Mouse (Mus musculus) limb, embryonic 15.5 days (tissue): ENCODE measurements around the gene Elf4. TPM values are rescaled to one million over a fixed set of nuclear protein-coding genes. Genes with fewer than 3 reads are reported as not detected.

ENCODE experiments used
- ATAC-seq: fragments of 200-750 bp; cut with Nextera tagmentation; 2 replicates; pipeline ENCODE4 v1.8.0; 2017; ENCODE audit warnings: low read depth, moderate TSS enrichment; ENCODE audit not compliant: insufficient number of reproducible peaks, low FRiP score, low TSS enrichment
- H3K27ac ChIP-seq: fragments of 300-500 bp; sonication (generic); 2 replicates; pipeline ENCODE4 v1.5.1; 2015; ENCODE audit warnings: moderate library complexity, mild to moderate bottlenecking, inconsistent platforms
- H3K27me3 ChIP-seq: fragments of 300-500 bp; sonication (generic); 2 replicates; pipeline ENCODE4 v1.6.1; 2015; ENCODE audit warnings: inconsistent platforms
- H3K36me3 ChIP-seq: fragments of 300-500 bp; sonication (generic); 2 replicates; pipeline ENCODE4 v1.6.1; 2015; ENCODE audit warnings: inconsistent platforms
- H3K4me1 ChIP-seq: fragments of 300-500 bp; sonication (generic); 2 replicates; pipeline ENCODE4 v1.6.1; 2015; ENCODE audit warnings: inconsistent platforms
- H3K4me2 ChIP-seq: fragments of 300-500 bp; sonication (generic); 2 replicates; pipeline ENCODE4 v1.6.1; 2015; ENCODE audit warnings: mild to moderate bottlenecking, inconsistent platforms
- H3K4me3 ChIP-seq: fragments of 300-500 bp; sonication (generic); 2 replicates; pipeline ENCODE4 v1.5.1; 2015; ENCODE audit warnings: mild to moderate bottlenecking, inconsistent platforms
- H3K9ac ChIP-seq: fragments of 300-500 bp; sonication (generic); 2 replicates; pipeline ENCODE4 v1.6.1; 2015; ENCODE audit warnings: inconsistent platforms
- H3K9me3 ChIP-seq: fragments of 300-500 bp; sonication (generic); 2 replicates; pipeline ENCODE4 v1.6.1; 2016; ENCODE audit warnings: inconsistent platforms
- WGBS: fragments of 180-500 bp; shearing (Covaris S2); methylation state at CpG from one replicate; pipeline ENCODE4 v1.1.7; 2015; 5-methylcytosine and 5-hydroxymethylcytosine counted together
- polyA plus RNA-seq: library from polyadenylated mRNA; unstranded; fragments of >200 nt; fragmentation: Nextera tagmentation; extraction: Ambion mirVana; gene quantifications from 2 replicates; pipeline ENCODE4 v1.2.1, GENCODE M21; 2015

Elf4 gene
- polyA plus RNA-seq, 1 experiment from 2014 or later: 8.7 TPM

DNA sequence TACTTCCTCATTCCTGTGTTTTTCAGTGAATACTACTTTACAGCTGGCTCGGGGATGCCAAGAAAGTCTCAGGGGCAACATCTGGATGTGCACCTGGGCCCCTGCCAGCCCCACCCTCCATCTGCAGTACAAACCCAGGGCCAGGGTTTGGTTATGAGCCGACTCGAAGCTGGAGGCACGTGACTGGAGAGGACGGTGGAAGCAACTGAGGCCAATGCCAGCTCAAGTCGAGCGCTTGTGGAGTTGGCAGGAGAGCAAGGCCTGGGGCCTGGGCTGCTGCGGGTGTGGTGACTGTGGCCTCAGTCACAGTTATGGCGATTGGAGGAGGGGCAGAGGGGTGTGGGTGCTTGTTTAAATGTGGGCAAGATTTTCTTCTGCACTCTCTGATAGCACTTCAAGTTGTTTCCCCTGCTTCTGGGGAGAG lies 27.4 kb downstream of the Elf4 start:
- Histone ChIP-seq H3K4me2 (no peak overlapping the region), H3K9me3 (no peaks in the 10 kb centered on the region), H3K27ac (no peak overlapping the region), H3K36me3 (no peaks in the 10 kb centered on the region), H3K4me3 (no peak overlapping the region), H3K4me1 (peaks cover 13% of the 10 kb centered on the region), H3K9ac (no peak overlapping the region), H3K27me3 (no peaks in the 10 kb centered on the region)
- WGBS: 44% methylated on average over 9 of the region's 9 CpGs
- ATAC-seq: no peak; the same call in 1 of the 2 replicates

DNA sequence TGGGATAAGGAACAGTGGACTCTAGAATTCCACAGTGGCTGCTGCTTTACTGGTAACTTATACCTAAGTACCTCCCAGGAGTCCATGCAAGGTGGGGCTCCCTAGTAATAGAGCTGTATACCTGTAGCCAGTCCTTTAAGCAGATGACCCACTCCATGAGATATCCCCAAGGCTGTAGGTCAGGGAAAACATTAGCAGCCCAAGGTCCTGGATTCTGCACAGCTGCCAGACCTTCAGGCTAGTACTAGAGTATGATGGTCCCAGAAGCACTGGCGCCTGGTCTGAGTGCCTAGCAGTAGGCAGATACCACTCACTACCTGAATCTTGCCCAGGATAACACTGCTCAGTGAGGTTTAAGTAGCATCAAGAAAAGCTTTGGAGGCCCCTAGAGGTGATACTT lies 28.7 kb downstream of the Elf4 start:
- ATAC-seq: no peak
- Histone ChIP-seq H3K27me3 (no peaks in the 10 kb centered on the region), H3K4me3 (no peak overlapping the region), H3K27ac (no peak overlapping the region), H3K4me1 (peaks cover 12% of the 10 kb centered on the region), H3K9ac (no peak overlapping the region), H3K36me3 (no peaks in the 10 kb centered on the region), H3K9me3 (no peaks in the 10 kb centered on the region), H3K4me2 (no peak overlapping the region)
- WGBS: 94% methylated on average over 1 of the region's 1 CpGs

DNA sequence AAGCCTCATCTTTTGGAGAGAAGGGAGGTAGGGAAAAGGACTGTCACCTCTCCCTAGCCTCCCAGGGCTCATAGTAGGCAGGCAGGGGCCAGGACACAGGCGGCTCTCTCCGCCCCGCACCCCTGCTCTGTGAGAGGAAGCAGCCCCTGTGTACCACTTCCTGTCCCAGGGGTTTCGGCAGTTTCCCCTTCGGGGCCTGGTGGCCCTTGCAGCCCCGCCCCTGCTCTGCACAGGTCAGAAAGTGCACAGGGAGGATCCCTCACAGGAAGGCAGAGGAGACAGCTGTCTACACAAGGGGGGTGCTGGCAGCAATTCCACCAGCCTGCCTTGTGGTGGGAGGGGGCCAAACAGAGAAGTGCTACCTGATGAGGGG lies 29.4 kb downstream of the Elf4 start:
- Histone ChIP-seq H3K27me3 (no peaks in the 10 kb centered on the region), H3K9ac (no peak overlapping the region), H3K9me3 (no peaks in the 10 kb centered on the region), H3K36me3 (no peaks in the 10 kb centered on the region), H3K27ac (no peak overlapping the region), H3K4me3 (no peak overlapping the region), H3K4me1 (peaks cover 7% of the 10 kb centered on the region), H3K4me2 (no peak overlapping the region)
- no peak for ATAC-seq
- 40% methylated on average over 6 of the region's 6 CpGs for whole genome bisulfite sequencing

DNA sequence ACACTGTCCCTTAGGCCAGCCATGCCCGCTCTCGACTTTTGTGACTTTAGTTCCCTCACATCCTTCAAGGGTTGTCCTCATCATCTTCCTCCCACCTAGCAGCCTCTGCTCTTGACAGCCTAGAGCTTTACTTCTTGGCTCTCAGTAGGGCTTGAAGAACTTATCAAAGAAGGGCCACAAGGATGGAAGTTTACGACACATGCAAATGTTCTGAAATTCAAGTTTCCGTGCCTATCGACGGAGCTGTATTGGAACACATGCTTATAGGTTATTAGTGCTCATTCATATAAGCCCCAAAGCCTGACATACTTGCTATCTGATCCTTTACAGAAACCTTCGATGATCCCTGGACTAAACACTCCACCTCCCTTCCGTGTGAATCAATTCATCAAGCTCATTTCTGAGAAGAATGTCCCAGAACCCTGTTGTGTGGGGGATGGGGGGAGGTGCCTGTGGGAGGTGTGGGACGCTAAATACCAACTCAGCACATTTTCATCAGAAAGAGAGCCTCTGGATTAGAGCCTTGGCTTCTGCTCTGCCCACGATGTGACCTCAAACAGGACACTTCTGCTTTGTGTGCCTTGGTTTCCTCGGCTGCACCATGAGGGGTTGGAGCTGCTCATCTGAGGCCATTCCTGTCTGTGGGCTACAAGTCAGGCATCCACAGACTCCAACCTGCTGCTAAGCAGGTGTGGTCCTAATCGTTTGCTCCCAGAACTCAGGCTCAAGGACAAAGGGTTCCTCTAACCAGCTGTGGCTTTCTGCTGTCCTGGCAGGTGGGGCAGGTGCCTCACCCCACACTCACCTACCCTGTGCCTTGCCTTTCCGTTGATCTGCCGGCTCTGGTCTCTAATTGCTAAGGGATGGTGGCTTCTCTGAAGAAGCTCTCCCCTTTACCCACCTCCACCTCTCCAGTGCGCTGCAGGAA lies 30.1 kb downstream of the Elf4 start:
- no peak for ATAC-seq
- WGBS: 64% methylated on average over 15 of the region's 15 CpGs
- Histone ChIP-seq H3K4me1 (peaks cover 7% of the 10 kb centered on the region), H3K9me3 (no peaks in the 10 kb centered on the region), H3K4me2 (no peak overlapping the region), H3K36me3 (no peaks in the 10 kb centered on the region), H3K9ac (no peak overlapping the region), H3K27me3 (no peaks in the 10 kb centered on the region), H3K27ac (no peak overlapping the region), H3K4me3 (no peak overlapping the region)

DNA sequence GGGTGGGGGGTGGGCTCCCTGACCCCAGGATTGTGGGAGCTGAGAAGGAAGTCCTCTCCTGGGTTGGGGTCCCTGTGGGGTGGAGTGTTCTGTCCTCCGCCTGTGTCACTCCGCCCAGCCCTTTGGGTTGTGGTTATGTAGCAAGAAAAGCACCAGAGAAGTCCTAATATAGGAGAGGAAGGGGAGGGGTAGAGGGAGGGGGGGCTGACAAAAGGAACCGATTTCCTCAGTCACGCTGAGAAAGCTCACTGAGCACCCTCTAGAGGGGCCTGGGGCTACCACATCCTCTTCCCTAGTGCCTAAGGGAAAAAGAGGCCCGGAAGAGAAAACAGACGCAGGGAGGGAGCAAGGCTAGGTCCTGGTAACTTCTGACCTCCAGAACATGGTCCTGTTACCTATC lies 33.4 kb downstream of the Elf4 start:
- Histone ChIP-seq H3K4me2 (no peak overlapping the region), H3K36me3 (no peaks in the 10 kb centered on the region), H3K9me3 (no peaks in the 10 kb centered on the region), H3K4me1 (0 out of 2 replicates have a peak, but pooled peaks cover 4% of the 10 kb centered on the region), H3K27me3 (no peaks in the 10 kb centered on the region), H3K9ac (no peak overlapping the region), H3K4me3 (no peak overlapping the region), H3K27ac (no peak overlapping the region)
- no peak for ATAC-seq
- 40% methylated on average over 6 of the region's 6 CpGs for WGBS

DNA sequence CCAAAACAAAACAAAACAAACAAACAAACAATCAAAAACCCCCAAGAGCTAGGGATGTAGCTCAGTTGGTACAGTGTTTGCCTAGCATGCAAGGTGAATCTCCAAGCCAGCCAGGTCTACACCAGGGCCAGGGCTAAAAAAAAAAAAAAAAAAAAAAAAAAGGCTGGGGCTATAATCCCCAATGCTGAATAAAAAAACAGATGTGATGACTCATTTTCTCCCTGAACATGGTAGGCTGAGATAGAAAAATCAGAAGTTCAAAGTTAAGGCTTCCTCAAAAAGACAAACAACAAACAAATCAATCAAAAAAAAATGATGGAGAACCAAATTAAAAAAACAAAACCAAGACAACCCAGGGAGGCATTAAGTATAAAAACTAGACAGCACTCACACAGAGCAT lies 33.8 kb downstream of the Elf4 start:
- H3K4me3 ChIP-seq: no peak overlapping the region
- H3K9ac ChIP-seq: no peak overlapping the region
- H3K27me3 ChIP-seq: no peaks in the 10 kb centered on the region
- no peak overlapping the region for H3K27ac ChIP-seq
- 0 out of 2 replicates have a peak, but pooled peaks cover 6% of the 10 kb centered on the region for H3K4me1 ChIP-seq
- no peaks in the 10 kb centered on the region for H3K9me3 ChIP-seq
- H3K4me2 ChIP-seq: no peak overlapping the region
- H3K36me3 ChIP-seq: no peaks in the 10 kb centered on the region
- ATAC-seq: no peak

DNA sequence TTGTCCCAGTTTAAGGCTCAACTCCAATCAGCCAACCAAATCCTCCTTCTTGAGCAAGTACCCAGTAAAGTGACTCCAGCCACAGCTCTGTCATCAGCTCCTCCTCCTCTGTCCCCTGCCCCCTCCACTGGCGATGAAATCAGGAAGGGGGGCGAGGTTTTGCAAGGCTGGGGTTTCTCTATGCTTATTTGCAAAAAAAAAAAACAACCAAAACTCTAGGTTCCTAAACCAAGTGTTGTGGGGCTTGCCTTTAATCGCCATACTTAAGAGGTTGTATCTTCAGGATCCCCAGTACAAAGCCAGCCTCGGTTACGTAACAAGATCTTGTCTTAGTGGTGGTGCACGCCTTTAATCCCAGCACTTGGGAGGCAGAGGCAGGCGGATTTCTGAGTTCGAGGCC lies 34.3 kb downstream of the Elf4 start:
- 85% methylated on average over 8 of the region's 8 CpGs for WGBS
- no peaks in the 10 kb centered on the region for H3K36me3 ChIP-seq
- H3K9ac ChIP-seq: no peak overlapping the region
- H3K27me3 ChIP-seq: no peaks in the 10 kb centered on the region
- no peak overlapping the region for H3K4me3 ChIP-seq
- no peak overlapping the region for H3K4me2 ChIP-seq
- ATAC-seq: no peak
- no peaks in the 10 kb centered on the region for H3K9me3 ChIP-seq
- 0 out of 2 replicates have a peak, but pooled peaks cover 6% of the 10 kb centered on the region for H3K4me1 ChIP-seq
- H3K27ac ChIP-seq: no peak overlapping the region

DNA sequence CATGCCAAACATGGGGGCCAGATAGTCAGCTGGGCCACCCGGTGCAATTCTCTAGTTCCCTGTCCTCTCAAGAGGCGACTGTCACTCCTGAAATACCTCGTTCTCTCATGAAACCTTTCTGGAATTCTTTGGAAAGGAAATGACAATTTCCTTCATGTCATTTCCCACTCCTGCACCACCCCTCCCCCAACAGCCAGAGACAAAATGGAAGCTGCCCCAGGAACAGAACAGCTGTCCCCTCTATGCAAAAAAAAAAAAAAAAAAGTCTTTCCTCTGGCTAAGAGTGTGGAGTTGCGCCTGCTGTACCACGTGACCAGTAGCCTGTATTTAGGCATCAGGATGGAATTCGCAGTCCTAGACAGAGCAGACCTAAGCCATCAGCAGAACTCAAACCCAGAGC lies 34.7 kb downstream of the Elf4 start:
- no peak overlapping the region for H3K4me3 ChIP-seq
- no peaks in the 10 kb centered on the region for H3K9me3 ChIP-seq
- H3K27ac ChIP-seq: no peak overlapping the region
- no peaks in the 10 kb centered on the region for H3K27me3 ChIP-seq
- H3K4me2 ChIP-seq: no peak overlapping the region
- H3K9ac ChIP-seq: no peak overlapping the region
- 0 out of 2 replicates have a peak, but pooled peaks cover 6% of the 10 kb centered on the region for H3K4me1 ChIP-seq
- no peak for ATAC-seq
- WGBS: 66% methylated on average over 6 of the region's 6 CpGs
- no peaks in the 10 kb centered on the region for H3K36me3 ChIP-seq

DNA sequence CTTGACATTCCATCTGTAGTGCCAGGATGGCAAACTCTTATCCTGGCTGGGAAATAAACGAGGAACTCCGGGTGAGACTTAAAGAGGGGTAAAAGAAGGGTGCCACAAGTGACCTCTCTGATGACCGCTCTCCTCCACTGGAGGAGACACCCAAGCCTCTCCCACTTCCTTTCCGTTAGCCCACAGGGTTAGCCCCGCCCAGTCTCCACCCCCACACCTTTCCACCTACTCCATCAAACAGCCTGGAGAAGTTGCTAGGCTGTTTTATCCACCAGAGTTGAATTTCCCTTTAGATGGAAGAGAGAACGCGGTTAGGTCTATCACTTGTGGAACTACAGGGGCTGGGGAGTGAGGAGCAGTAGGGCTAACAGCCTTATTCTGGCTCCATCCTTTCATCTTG lies 37.7 kb downstream of the Elf4 start:
- Histone ChIP-seq H3K4me3 (no peak overlapping the region), H3K9me3 (no peaks in the 10 kb centered on the region), H3K27ac (no peak overlapping the region), H3K27me3 (no peaks in the 10 kb centered on the region), H3K4me1 (0 out of 2 replicates have a peak, but pooled peaks cover 6% of the 10 kb centered on the region), H3K4me2 (no peak overlapping the region), H3K9ac (no peak overlapping the region), H3K36me3 (no peaks in the 10 kb centered on the region)
- no peak for ATAC-seq
- WGBS: 62% methylated on average over 7 of the region's 7 CpGs

DNA sequence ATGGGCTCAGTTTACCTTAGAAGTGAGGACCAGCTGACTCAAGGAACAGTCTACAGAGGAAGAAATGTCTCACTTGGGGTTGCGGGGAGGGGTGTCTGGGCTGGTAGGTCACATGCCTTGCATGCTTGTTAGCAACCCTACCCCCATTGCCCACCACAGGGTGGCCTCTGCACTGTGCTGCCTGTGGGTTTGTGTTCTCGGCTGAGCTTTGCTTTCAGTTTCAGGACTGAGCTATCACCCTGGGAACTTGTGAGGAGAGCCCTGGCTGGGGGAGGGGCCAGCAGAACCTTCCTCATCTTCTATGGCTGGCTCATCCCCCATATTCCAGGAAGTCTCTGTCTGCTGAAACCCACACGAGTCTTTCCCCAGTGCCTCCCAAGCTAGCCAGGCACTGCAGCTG lies 38.3 kb downstream of the Elf4 start:
- Histone ChIP-seq H3K27ac (no peak overlapping the region), H3K27me3 (no peaks in the 10 kb centered on the region), H3K36me3 (no peaks in the 10 kb centered on the region), H3K4me2 (no peak overlapping the region), H3K4me3 (no peak overlapping the region), H3K9ac (no peak overlapping the region), H3K4me1 (0 out of 2 replicates have a peak, but pooled peaks cover 6% of the 10 kb centered on the region), H3K9me3 (no peaks in the 10 kb centered on the region)
- no peak for ATAC-seq
- WGBS: 58% methylated on average over 3 of the region's 3 CpGs

DNA sequence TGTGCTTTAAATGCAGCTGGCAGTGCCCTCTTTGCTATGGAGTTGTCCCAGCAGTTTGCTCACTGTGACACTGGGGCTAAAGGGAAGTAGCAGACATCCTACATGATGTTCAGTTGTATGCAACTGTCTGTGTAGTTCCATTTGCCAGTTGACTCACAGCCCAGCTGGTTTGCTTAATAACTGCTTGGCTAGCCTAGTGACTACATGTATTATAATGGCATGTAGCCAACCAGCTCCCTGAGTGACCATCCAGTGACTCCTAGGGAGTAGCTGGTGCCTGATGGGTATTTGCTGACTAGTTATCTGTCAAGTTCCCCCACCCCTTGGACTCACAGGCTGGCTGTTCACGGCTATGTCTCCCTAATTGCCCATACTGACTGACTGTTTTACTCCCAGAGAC lies 39.3 kb downstream of the Elf4 start:
- H3K27ac ChIP-seq: no peak overlapping the region
- 47% methylated on average over 1 of the region's 1 CpGs for WGBS
- no peak overlapping the region for H3K4me2 ChIP-seq
- no peaks in the 10 kb centered on the region for H3K36me3 ChIP-seq
- H3K9me3 ChIP-seq: no peaks in the 10 kb centered on the region
- 0 out of 2 replicates have a peak, but pooled peaks cover 6% of the 10 kb centered on the region for H3K4me1 ChIP-seq
- no peaks in the 10 kb centered on the region for H3K27me3 ChIP-seq
- ATAC-seq: no peak
- no peak overlapping the region for H3K9ac ChIP-seq
- H3K4me3 ChIP-seq: no peak overlapping the region

DNA sequence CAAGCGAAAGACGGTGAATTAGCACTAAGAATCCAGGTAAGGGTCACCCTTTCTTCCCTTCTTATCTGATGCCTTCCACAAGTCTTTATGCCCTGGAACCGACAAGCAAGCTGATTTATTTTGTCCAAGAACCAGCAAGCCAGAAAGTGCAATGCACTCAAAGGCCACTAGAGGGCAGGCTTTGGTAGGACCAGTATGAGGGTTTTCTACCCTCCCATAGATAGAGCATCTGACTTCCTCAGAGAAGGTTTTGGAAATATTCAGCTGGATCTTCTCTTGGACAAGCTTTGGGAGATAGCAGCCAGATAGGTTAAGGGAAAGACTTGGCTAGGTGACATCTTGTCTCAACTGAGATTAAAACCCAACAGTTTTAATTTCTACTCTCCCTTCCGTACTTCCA lies 39.9 kb downstream of the Elf4 start:
- 32% methylated on average over 4 of the region's 4 CpGs for WGBS
- Histone ChIP-seq H3K36me3 (peaks cover 1% of the 10 kb centered on the region; the same call in 1 of the 2 replicates), H3K4me2 (no peak overlapping the region)

More for the DNA sequence above, 39.9 kb downstream of the Elf4 start:
- Histone ChIP-seq H3K9ac (no peak overlapping the region), H3K27ac (no peak overlapping the region), H3K9me3 (no peaks in the 10 kb centered on the region), H3K4me3 (no peak overlapping the region), H3K27me3 (no peaks in the 10 kb centered on the region), H3K4me1 (0 out of 2 replicates have a peak, but pooled peaks cover 6% of the 10 kb centered on the region)
- no peak for ATAC-seq
